Mouse (Mus musculus) layer of hippocampus, adult 2 months (tissue): ENCODE measurements at regions not wholly inside any gene's neighbourhood (a gene's known extent, or its start where the extent isn't known, plus 50 kb on each side); places are given as distances from the start of the nearest gene placed in this dataset.

Source experiments
- DNase-seq, 2 experiments: peaks; one replicate each; pipeline ENCODE4 v3.0.0; 2022; ENCODE audit warnings: low spot score in 2 of 2
- H3K27ac ChIP-seq: fragments of 200-600 bp; 2 replicates; pipeline ENCODE4 v1.8.1; 2022
- H3K4me3 ChIP-seq: fragments of 200-600 bp; 2 replicates; pipeline ENCODE4 v1.8.1; 2022; ENCODE audit warnings: mild to moderate bottlenecking
- CTCF ChIP-seq: fragments of 200-600 bp; conservative IDR thresholded peaks from 2 replicates; pipeline ENCODE4 v1.8.1; 2022; ENCODE audit warnings: antibody characterized with exemption, mild to moderate bottlenecking, moderate library complexity

DNA sequence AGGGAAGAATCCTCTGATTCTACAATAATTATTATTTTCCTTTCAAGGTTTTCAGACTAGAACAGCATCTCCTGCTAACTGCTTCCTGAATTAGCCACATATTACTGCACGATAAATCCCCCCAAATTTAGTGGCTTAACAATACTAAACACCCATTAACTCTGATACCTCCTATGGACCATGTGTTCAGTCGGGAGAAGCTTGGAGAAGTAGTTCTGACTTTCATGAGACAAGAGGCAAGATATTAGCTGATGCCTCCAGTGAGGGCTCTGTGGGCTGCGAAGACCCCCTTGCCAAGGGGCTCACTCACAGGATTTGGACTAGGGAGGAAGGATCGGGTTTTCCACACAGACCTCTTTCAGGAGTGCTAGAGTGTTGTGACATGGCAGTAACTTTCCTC lies 95.4 kb upstream of the Jade1 start:
- no peak for DNase-seq

DNA sequence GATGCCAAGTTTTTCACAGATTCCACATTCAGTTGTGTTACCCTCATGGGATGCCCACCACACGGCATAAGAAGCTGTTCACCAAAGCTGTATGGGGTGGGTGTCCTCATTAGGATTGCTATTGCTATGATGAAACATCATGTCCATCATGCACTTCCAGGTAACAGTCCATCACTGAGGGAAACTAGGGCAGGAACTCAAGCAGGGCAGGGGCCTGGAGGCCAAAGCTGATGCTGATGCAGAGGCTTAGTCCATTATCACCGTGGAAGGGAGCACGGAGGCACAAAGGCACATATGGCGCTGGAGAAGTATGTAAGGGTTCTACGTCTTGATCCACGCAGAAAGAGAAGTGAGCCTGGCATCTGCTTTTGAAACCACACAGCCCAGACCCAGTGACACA lies 97.4 kb upstream of the Jade1 start:
- no peak for TF ChIP-seq CTCF
- DNase-seq, result no peak
- Histone ChIP-seq H3K4me3 (no peak overlapping the region), H3K27ac (no peak overlapping the region)

More for the DNA sequence above, 95.4 kb upstream of the Jade1 start:
- Histone ChIP-seq H3K4me3 (no peak overlapping the region), H3K27ac (no peak overlapping the region)
- no peak for TF ChIP-seq CTCF

DNA sequence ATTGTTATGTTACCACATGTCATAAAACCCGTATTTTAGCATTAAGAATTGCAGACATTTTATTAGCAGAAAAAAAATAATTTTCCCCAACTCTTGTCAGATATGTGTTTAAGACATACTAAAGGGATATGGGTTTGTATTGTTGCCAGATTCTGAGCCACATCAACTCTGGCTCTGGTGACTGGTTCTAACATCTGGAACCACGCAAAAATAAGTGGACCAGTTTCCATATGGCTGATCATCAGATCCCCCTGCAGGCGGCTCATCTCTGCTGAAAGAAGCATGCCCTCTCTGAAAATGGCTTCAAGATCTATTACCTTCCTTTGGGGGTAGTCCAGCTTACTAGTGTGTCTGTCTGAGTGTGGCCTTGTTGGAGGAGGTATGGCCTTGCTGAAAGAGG lies 102.0 kb upstream of the Jade1 start:
- TF ChIP-seq CTCF, result no peak
- DNase-seq, result no peak
- H3K27ac ChIP-seq, result no peak overlapping the region
- H3K4me3 ChIP-seq, result no peak overlapping the region

DNA sequence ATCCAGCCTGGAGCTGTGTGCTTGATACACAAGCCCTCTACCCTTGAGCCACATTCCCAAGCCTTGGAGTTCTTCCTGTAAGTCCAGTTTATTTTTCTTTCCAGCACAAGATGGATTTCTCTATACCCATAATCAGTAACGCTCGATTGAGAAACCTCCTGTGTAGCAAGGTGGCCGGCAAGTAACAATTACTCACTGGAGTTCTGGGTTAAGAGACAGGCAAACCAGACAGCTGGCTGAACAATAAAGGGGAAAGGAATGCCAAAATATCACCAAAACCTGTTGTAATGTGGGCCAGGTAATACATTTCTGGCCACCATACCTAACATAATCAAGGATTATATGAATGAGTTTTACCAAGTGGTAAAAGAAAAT lies 102.8 kb upstream of the Jade1 start:
- no peak for DNase-seq
- TF ChIP-seq CTCF, result no peak
- no peak overlapping the region for H3K4me3 ChIP-seq

DNA sequence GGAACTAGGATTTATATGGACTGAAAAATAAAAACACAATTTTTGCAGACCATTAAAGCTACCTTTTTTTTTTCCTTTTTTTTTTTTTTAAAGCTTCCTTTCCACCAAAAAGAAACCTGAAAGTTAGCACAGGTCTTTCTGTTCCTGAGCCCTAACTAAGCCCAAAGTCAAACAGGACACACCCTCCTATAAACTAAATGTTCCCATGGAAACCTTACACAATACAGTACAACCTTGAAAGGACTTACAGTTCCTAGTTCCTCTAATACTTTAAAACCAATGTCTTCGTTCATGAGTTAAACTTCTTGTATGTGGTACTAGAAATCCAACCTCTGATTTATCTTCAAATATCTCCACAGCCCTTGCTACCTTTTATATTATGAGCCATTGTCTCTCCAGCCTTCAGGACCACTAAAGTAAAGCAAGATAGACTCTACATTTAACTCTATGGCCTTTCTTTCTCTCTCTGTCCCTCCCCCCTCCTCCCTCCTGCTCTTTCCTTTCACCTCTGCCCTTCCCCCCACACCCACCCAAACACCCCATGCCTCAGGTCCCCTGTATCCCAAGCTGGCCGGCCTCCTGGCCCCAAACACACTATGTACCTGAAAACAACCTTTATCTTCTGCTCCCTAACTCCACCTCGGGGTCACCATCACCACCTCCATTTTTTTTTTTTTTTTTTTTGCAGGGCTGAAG lies 103.4 kb upstream of the Jade1 start:
- Histone ChIP-seq H3K4me3 (no peak overlapping the region), H3K27ac (no peak overlapping the region)
- no peak for TF ChIP-seq CTCF
- DNase-seq, result no peak

More for the DNA sequence above, 102.8 kb upstream of the Jade1 start:
- no peak overlapping the region for H3K27ac ChIP-seq

DNA sequence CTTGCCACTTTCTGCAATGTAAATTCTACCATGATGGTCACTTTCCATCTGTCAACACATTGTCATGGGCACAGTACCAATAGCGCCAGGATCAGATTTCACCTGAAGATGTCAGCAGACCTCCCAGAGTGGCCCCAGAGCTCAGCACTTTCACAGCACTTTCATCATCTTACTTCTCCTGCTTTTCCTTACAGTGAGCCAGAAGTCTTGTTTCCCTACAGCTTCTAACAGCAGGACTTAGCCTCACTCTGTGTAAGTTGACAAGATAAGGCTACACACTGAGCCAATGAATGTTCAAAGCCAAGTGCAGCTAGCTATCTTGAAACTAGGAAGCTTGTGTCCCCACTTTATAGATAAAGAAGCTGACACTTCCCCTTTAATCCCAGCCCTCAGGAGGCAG lies 104.8 kb upstream of the Jade1 start:
- TF ChIP-seq CTCF, result no peak
- DNase-seq, result no peak
- H3K27ac ChIP-seq, result no peak overlapping the region
- H3K4me3 ChIP-seq, result no peak overlapping the region

DNA sequence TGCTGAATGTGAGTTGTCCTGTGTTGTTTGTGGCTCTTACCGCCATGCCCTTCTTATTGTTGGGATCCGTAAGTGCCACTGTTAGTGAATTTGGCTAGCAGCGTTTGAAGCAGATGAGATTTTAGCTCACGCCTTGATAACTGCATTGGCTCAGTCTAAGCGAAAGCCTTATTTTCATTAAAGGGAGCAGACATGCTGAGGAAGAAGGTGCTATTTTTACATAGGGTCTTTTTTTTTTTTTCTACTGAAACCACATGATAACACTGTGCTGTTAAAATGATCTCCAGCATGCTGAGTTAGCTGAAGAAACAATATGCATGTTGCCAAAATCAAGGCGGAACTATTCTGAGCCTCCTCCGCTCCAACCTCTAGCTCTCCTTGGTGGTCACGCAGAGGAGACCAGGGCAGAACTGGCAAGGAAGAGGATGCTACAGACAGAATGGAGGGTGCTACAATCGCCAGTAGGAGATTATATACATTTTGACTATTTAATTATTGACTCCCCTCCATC lies 111.2 kb upstream of the Jade1 start:
- no peak overlapping the region for H3K27ac ChIP-seq
- TF ChIP-seq CTCF, result no peak
- no peak for DNase-seq
- H3K4me3 ChIP-seq, result no peak overlapping the region

DNA sequence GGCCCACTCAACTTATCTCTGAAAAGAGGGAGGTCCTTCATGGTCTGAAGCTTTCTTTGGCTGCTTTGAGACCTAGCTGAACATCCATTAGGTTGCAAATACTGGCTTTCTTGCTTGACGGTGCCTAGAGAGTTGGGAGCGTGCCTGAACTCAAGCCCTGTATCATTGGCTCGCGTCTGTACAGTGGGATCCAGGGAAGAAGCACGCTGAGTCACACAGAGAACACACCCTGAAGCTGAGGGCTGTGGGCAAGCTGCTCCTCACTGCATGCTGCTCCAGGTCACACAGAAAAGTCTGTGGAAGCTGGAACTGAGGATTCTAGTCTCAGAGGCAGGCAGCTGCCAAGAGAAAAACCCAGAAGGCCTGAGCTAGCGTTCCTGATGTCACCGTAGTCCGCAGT lies 119.3 kb upstream of the Jade1 start:
- DNase-seq, result no peak
- H3K4me3 ChIP-seq, result no peak overlapping the region
- TF ChIP-seq CTCF, result no peak
- H3K27ac ChIP-seq, result no peak overlapping the region

DNA sequence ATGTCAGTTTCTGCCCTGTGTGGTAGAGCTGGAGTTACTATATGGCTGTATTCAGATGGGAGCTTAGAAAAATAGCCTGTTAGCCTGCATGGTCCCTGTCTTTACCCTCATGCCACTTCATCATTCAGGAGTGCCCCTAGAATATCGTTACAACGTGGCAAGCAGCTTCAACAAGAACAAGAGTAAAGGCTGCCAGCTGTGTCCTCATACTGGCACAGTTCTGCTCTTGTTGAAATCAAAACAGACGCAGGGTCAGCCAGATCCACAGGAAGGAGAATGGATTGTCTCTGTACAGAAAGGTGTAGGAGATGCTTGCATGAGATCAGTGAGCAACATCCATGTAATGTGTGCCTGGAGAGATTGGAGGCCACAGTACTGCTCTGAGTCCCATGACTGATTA lies 122.4 kb upstream of the Jade1 start:
- DNase-seq, result no peak
- no peak for TF ChIP-seq CTCF
- Histone ChIP-seq H3K27ac (no peak overlapping the region), H3K4me3 (no peak overlapping the region)

DNA sequence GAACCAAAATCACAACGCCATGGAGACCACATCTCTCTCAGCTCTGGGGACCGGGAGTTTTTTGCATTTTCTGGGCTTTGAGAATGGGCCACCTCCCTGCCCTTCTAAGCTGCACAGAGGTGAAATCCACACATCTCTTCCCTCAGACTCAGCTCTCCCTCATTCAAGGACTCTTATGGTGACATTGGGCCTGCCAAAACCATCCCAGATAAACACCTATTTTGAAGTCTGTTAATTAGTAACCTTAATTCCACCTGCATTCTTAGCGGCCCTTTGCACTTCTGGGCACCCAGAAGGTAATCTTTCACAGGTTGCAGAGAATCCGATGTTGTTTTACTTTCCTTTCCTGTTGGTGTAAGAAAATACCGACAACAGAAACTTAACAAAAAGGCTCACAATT lies 123.2 kb upstream of the Jade1 start:
- no peak for DNase-seq

DNA sequence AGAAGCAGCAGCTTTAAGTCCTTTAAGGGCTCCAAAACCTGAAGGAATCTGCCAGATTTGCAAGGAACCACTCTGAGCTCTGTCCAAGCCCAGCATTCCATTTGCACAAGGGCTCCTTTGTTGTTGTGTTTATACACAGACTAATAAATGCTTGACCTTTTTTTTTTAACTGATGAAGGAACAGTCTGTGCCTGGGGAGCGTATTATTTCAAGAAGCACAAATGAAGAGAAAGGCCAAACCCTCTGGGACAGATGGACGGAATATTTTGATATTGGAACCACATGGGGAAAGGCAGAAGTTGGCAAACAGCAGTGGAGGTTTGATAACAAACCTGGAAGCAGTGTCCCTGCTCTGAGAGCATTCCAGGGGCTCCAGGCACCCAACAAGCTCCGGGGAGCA lies 125.3 kb upstream of the Jade1 start:
- H3K27ac ChIP-seq, result no peak overlapping the region
- TF ChIP-seq CTCF, result no peak
- DNase-seq, result no peak

More for the DNA sequence above, 123.2 kb upstream of the Jade1 start:
- no peak for TF ChIP-seq CTCF
- no peak overlapping the region for H3K4me3 ChIP-seq
- H3K27ac ChIP-seq, result no peak overlapping the region

DNA sequence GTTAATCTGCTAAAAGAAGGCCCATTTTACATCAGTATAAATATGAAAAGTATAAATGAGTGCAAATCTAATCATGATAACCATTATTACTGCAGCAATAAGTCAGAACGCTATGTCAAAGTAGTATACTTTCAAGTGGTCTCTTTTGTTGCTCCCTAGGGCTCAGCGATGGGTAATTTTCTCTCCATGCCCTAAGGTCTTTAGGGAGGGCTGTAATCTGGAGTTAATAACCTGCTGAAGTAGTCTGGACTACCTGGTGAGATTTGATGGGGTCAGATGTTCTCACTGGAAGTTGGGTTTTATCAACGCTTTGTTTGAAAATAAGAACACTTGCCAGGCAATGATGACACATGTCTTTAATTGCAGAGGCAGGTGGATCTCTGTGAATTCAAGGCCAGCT lies 128.6 kb upstream of the Jade1 start:
- Histone ChIP-seq H3K4me3 (no peak overlapping the region), H3K27ac (no peak overlapping the region)
- no peak for DNase-seq
- TF ChIP-seq CTCF, result no peak

More for the DNA sequence above, 125.3 kb upstream of the Jade1 start:
- no peak overlapping the region for H3K4me3 ChIP-seq

DNA sequence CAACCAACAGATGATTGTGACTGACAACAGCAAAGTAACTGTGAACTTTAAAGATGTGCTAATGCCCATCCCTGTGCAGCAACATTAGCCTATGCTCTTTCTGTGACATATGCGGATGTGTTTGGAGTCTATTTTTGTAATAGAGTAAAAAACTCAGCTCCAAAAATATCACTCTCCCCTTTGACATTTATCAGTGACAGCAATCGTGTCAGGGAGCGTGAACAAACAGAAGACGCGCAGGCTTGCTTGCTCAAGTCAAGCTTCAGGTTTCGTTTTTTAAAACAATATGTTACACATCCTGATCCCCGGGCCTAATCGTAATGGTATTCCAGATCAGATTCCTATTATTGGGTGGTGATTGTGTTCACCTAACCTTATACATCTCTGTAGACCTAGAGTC lies 129.7 kb upstream of the Jade1 start:
- no peak for DNase-seq
- Histone ChIP-seq H3K4me3 (no peak overlapping the region), H3K27ac (no peak overlapping the region)
- TF ChIP-seq CTCF, result no peak

DNA sequence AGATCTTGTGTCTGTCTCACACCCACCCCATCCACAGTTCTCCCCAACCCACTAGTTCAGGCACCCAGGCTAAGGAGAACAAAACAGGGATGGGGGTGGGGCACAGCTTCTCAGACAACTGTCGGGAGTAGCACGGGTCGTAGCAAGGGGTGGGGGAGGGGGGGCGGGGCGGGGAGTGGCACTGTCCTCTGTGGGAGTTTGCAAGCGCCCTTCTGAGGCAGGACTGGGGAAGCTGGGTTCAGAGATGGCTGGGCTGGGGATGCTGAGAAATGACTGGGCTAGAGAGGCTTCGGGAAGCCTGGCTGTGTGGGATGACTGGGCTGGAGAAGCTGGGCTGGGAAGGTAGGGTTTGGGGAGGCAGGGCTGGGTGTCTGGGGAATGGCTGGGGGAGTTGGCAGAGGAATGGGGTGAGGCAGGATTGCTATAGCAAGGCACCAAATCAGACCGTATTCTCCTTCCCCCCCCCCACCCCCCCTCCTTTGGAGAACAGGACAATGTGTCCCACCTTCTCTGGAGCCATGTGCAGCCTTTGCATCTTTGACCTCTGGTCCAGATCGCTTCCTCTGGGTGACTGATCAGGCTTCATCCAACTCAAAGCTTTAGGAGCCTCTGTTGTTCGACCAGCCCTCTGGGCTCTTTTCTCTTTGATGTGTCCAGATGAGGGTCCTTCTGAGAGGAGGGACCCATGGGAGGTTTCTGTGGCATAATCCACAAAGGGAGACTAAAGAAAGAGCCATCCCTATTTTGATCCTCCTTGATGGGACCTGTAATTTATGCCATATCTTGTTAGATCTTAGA lies 131.2 kb upstream of the Jade1 start:
- no peak for DNase-seq
- no peak for TF ChIP-seq CTCF
- no peak overlapping the region for H3K4me3 ChIP-seq

More for the DNA sequence above, 131.2 kb upstream of the Jade1 start:
- H3K27ac ChIP-seq, result no peak overlapping the region
